Mouse (Mus musculus) T-helper 17 cell (primary cell): ENCODE results near the gene Pex12.
"Not testable (repeated sequence)": the region's sequence is repeated elsewhere in the genome, so short reads cannot be mapped to it uniquely, and the experiment has no call there.

Source experiments
- in situ Hi-C, 2 experiments: fragments of 300-600 bp; cut with MboI, MseI; formaldehyde crosslinking; loops; 1 replicate in 1 of 2; 2 replicates in 1 of 2; pipeline ENCODE4 v1.15.1; 2025; ENCODE audit warnings: high pct_unique_total_duplicates in 2 of 2

The Pex12 gene

GRCm38 (mm10) chr11:83289633-83290032 is 12.8 kb downstream of the Pex12 start:
- in situ Hi-C loops, result no loop called here

GRCm38 (mm10) chr11:83289036-83289435 is 13.3 kb downstream of the Pex12 start:
- in situ Hi-C loops, result no loop called here

- in situ Hi-C loops, result no loop called here
These were observed 15.8 kb downstream of the Pex12 start, which contains the start of gene Slfn14 for GRCm38 (mm10) chr11:83286566-83286965. Gene Slfn14, minus strand, starts transcription at chr11:83286726.

GRCm38 (mm10) chr11:83285627-83286026 is 16.8 kb downstream of the Pex12 start:
- in situ Hi-C loops, result no loop called here

GRCm38 (mm10) chr11:83282084-83282483 is 20.3 kb downstream of the Pex12 start:
- in situ Hi-C loops, result no loop called here

GRCm38 (mm10) chr11:83279691-83280090 is 22.7 kb downstream of the Pex12 start:
- in situ Hi-C loops, result no loop called here

- in situ Hi-C loops, result no loop called here
These were observed 23.4 kb downstream of the Pex12 start for GRCm38 (mm10) chr11:83279024-83279423.

GRCm38 (mm10) chr11:83276251-83276650 is 26.1 kb downstream of the Pex12 start:
- in situ Hi-C loops, result no loop called here

- in situ Hi-C loops, result no loop called here
These were observed 30.2 kb downstream of the Pex12 start for GRCm38 (mm10) chr11:83271951-83272843.

GRCm38 (mm10) chr11:83271151-83271950 is 31.0 kb downstream of the Pex12 start:
- in situ Hi-C loops, result no loop called here

- in situ Hi-C loops, result no loop called here
These were observed 31.6 kb downstream of the Pex12 start for GRCm38 (mm10) chr11:83270842-83271150.

GRCm38 (mm10) chr11:83263146-83263545 is 39.2 kb downstream of the Pex12 start:
- in situ Hi-C loops, result no loop called here

GRCm38 (mm10) chr11:83262673-83263072 is 39.7 kb downstream of the Pex12 start:
- in situ Hi-C loops, result no loop called here

GRCm38 (mm10) chr11:83257211-83257610 is 45.2 kb downstream of the Pex12 start:
- in situ Hi-C loops, result not testable (repeated sequence)
